Mouse (Mus musculus) kidney, postnatal 10 days (tissue): Measurements from ENCODE around the gene Eya2.
"Not testable (repeated sequence)": the region's sequence is repeated elsewhere in the genome, so short reads cannot be mapped to it uniquely, and the experiment has no call there.

ENCODE experiments used
- DNase-seq: peaks from one replicate; pipeline ENCODE4 v3.0.0; 2021; ENCODE audit warnings: mixed read lengths

Eya2 gene

DNA sequence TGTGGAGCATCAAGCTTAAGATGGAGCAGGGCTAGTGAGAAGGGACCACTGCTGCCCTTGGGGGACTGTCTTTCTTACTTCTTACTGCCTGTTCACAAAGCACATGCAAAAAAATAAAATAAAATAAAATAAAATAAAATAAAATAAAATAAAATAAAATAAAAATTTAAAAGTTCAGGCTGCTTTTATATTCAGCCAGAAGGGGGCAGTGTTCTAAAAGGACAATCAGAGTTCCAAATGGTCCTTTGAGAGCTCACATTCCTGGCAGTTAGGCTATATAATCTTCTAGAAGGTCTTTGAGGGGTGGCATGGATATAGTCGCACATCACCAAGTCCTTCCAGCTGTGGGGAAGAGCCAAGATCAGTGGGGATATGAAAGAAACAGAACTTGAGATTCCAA, 191.6 kb downstream of the Eya2 start:
- DNase-seq: no peak

DNA sequence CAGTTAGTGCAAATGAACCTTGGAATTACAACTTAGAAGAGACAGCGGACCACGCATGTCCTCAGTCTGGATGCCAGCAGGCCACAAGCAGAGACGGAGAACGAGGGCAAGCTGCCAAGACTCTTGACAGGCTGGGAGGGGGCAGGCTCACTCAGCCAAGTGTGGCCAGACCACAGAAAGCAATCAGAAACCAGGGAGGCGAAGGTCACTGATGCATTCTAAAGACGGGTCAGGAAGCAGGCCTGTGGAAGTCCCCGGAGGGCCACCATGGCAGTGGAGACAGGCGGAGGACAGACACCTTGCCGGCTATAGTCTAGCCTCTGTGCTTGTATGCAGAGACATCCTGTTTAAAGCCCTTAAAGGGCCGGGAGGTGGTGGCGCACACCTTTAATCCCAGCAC, 193.2 kb downstream of the Eya2 start:
- DNase-seq: peak; percentile 96

DNA sequence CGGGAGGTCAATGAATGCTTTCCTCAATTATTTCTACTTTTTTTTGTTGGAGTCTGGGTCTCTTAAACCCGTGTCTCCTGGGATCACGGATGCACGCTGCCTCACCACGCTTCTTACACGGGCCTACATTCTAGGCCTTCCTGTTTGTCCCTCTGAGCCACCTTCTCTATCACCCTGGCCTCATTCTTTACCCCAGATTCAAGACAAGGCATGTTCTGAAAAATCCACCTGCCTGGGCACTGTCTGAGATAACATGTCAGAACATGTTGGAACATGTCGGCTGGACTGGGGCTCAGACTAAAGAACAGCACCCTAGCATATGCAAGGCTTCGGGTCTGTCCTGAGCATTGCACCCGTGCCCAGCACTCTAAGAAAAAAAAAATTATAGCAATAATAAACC, 194.0 kb downstream of the Eya2 start:
- DNase-seq: no peak

DNA sequence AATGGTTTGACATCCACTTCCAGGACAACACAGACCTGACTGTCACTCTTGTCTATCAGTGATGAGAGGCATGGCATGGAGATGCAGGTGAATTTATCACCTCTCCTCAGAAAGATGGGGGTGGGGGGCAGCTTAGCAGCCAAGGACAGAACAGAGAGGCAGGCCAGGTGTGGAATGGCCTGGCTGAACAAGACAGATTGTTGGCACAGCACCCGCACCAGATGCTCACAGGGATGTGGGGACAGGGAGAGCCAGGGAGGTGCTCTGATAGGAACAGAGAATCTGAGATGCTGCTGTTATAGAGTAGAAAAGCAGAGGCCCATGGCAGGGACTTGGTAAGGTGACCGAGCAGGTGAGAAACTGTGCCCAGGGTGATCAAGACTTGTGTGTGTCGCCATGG, 194.8 kb downstream of the Eya2 start:
- DNase-seq: no peak

DNA sequence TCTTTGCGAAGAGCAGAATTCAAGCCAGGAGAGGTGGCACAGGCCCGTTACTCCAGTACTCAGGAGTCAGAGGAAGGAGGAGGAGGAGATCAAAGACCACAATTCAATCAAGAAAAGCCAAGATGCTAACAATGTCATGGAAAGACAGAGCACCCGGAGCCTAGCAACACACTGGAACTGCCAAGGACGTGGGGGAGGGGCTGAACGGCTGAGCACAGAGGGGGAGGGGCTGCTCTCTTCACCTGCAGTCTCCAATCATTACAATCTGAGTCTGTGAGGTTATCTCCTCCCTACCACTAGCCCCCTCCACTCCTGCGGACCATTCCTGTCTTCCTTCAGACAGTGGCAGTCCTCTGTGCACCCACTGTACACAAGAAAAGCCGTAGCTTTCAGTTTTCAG, 196.2 kb downstream of the Eya2 start:
- no peak for DNase-seq

DNA sequence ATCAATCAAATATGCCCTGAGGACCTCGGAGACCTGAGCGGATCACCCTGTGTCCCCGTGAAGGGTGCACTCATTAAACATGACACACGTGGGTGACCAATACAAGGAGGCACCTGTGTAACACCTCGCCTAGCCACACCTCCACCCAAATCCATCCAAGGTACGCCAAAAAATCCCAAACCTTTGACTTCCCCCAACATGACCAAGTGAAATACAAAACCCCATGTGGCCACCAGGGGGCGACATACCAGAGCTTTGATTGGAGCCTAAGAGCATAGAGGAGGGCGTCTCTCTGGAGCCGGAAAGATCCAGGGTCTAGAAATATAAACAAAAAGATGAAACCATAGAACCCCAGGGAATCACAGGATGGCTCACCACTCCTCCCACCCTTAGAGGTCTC, 196.8 kb downstream of the Eya2 start:
- DNase-seq: peak; percentile 75

DNA sequence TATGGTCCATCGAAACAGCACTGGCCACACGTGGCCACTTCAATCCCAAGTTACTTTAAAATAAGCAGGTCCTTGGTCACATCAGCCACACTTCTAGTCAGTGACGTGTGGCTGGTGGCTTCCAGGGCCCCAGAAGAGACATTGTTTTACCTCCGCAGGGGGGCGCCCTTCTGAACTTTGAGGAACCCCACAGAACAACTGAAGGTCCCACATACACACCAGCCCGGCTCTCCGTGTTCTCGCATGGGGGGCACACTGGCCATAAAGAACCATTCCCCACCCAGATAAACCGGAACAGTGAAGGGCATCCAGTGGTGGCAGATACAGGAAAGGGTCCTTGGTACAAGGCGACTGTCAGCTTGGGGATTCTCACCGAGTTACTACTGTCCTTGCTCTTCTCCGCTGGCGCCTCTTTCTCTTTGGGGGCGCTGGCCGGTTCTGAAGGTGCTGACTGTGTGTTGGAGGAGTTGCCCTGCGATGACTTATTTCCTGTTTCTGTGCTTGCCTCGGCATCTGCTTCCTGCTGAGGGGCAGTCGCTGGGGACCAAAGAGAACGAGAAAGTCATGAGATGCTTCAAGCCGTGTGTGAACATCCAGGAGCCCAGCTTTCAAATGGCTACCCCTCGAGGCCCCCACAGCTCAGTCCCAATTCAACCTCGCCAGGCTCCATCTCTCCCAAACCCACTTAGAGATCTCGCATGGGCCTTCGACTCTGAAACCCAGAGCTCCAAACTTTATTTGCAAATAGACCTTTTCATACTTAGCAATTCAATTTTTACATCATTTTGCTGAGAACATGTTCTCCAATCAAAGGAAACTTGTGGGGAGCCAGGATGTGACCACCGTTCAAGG, 197.8 kb downstream of the Eya2 start:
- DNase-seq: no peak

DNA sequence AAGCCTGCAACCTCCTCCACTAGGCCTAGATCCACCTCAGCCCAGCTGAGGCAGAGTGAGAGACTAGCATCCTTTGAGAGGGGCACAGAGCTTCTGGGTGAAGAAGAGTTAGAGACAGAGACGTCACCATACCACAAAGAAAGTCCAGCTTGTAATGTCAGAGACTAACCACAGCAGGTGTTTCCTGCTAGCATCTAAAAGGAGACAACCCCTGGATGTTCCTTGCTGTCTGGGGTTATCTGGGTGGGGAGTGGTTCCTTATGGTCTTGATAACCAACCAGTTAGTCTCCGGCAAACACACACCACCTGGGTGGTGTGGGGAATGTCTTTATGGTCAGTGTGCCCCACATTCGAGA, 198.4 kb downstream of the Eya2 start:
- no peak for DNase-seq

DNA sequence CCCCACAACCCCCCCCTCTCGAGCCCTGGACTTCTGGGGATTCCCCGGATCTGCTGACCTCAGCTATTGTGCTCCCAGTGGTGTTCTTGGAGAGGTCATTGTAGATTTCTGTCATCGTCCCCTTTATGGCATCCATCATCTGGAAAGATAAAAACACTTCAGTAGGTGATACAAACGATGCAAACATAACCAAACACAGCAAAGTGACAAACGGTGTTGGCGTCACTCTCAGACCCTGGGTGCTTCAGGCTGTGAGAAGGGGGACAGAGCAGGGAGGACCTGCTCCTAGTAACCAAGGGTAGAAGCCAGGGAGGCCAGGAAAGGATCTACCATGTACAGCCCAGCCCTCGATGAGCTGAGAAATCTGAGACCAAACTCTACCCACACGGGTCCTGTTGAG, 203.0 kb downstream of the Eya2 start:
- no peak for DNase-seq

DNA sequence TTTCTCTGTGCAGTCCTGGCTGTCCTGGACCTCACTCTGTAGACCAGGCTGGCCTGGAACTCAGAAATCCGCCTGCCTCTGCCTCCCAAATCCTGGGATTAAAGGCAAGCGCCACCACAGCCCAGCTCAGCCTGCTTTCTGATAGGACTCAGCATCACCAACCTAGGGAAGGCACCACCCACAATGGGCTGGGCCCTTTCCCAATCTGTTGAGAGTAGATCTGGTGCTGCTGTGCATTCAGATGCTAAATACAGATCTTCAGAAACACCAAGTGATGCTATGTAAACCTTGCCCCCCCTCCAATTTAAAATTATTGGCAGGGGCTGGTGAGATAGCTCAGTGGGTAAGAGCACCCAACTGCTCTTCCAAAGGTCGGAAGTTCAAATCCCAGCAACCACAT, 205.3 kb downstream of the Eya2 start:
- DNase-seq: not testable (repeated sequence)

DNA sequence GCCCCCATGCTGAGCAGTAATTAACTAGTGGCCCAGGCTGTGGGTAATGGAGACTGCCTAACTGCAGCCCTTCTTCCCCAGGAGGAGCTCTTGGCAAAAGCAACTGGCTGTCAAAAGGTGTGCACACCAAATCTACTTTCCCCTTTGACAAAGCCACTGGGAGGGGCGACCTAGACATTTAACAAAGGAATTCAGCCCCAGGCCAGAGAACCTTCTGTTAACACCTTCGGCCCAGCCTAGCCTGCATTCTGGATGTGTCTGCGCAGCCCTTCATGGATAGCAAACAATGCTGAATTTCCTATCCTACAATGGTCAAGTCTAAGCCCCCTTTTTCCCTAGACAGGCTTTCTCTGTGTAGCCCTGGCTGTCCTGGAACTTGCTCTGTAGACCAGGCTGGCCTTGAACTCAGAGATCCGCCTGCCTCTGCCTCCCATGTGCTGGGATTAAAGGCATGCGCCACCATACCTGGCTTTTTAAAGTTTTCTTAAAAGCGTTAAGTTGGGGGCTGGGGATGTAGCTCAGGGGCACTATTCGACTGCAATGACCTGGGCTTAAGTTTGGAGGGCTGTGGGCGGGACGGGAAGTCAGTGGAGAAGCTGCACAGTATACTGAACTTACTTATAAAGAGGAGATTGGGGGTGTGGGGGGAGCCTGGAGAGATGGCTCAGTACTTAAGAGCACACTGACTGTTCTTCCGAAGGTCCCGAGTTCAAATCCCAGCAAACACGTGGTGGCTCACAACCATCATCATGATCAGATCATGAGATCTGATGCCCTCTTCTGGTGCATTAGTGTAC, 213.5 kb downstream of the Eya2 start:
- no peak for DNase-seq

DNA sequence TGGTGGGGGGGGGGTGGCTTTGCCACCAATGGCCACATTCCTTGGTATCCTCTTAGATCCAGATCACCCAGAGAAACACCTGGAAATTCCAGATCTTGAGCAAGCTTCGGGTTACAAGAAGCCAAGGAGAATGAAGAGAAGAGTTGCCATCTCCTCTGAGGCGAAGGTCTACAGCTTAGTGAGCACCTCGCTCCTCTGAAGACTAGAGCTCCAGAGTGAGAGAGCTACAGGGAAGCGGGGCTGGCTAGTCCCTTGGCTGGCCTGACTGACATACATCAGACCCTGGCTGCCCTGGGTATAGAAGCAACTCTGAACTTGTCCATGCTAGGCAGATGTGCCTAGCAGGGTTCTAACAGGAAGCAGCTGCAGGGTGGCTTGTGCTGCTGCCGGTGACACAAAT, 214.3 kb downstream of the Eya2 start:
- no peak for DNase-seq

DNA sequence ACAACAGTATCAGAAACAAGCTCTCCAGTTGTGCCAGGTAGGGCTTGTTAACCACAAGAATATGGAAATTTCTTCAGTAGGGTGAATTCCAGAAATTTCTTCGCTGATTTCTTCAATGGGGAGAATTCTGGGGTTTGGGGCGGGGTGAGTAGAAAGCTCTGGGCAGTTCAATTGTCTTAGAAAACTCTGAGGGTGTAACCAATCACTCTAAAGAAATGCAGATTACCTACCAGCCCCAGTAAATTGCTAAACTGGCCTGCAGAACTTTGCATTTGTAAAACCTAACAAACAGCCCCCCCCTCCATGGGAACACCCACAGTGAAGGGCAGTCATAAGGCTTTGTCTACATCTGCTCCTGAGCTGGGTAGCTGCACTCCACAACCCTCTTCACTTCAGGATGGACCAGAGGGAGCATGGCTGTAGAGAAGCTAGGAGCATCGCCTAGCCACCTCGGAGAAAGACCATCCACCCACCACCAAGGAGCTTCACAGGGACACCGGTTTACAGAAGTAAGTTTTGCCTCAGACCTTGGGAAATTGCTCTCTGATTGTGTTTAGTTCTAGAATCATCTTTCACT, 215.2 kb downstream of the Eya2 start:
- DNase-seq: no peak

DNA sequence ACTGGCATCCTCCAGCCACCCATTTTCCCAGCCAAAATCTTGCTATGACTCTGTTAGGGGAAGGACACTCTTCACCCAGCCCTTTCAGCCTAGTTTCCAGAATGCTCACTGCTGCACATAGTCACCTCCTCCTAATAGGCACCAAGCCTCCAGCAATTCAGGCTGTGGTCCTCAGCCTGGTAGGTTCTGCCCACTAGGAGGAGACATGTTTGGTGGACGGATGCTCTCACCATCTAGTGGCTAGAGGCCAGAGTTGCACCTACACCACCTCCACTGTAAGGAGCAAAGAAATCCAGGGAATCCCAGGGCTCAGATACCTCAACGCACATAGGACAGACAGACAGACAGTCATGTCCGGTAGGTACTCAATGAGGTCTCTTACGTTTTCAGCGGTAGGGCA, 216.7 kb downstream of the Eya2 start:
- DNase-seq: peak; percentile 84

DNA sequence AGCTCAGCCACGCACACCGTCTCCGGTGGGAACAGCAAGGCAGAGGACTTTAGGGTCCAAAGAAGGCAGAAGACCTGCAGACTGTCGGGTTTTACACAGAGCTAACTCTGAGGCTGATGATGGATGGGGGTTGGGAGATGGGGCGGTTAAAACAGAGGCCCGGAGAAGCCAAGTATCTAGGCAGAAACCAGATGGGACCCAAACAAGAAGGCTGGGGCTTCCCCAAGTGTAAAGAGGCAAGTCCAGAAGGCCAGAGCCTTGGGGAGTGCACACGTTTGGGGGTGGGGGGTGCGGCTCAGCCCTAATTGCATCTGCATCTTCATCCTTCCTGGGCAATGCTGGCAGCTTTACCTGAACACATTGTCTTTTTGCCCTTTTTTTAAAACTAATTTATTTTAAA, 218.1 kb downstream of the Eya2 start:
- no peak for DNase-seq

DNA sequence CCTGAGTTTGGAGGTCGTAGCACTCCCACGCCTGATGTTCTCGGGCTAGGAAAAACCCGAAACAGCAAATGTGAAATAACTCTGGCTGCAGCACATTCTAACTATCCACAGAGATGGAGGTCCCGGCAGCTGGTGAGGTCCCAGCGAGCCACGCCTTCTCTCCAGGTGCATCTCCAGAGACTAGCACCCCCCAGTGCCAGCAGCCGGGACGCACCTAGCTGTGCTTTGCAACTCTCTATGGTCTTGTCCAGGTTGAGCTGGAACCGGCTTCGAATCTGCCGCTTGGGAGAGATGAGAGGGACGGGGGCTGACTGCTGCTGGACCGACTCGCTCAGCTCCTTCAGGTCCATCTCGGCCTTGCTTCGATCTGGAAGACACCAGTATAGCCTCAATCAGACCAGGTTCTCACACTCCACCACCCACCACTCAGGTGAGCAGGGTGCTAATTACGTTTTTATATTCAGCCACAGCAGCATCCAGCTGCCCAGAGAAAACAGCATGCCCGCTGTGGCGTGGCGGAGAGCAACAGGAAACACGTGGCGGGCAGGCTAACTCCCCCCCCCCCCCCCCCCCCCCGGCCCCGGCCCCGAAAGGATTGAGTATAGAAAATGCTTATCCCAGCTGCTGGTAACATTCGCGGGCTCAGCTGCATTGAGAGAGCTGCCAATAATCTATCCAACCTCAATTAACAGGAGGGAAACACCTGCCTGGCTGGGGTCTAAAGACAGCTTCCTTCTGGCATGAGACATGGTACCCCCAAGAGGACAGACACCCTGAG, 220.5 kb downstream of the Eya2 start:
- no peak for DNase-seq

DNA sequence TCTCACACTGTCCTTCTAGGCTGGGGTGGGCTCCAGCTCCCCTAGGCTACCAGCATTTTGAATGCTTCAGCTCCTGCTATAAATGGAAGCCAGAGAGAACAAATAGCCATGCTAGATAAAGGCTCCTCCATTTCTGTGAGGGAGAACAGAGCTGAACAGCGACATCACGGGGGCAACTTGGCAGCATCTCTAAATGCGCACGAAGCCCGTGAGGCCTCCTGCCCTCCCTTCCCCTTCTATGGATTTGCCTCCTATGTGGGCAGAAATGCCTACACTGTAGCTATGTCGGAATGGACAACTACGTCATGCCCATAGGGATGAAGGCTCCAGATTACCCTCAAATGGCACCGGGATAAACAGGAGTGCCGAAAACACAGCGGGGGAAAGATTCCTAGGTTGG, 222.6 kb downstream of the Eya2 start:
- DNase-seq: no peak

DNA sequence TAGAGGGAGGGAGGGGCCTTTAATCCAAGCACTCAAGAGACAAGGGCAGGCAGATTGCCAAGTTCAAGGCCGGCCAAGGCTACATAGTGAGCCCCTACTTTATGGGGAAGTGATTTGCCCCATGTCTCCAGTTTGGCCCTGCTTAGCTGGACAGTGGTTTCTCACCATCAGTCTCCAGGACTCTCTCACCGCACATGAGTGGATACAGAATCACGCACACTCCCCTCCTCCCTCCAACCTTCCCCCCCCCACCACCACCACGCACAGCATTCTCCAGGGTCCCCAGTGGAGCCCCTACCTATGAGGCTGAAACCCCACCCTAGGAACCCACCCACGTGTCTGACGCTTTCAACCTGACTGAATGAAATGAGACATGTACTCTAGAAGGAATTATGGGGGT, 223.7 kb downstream of the Eya2 start:
- no peak for DNase-seq

DNA sequence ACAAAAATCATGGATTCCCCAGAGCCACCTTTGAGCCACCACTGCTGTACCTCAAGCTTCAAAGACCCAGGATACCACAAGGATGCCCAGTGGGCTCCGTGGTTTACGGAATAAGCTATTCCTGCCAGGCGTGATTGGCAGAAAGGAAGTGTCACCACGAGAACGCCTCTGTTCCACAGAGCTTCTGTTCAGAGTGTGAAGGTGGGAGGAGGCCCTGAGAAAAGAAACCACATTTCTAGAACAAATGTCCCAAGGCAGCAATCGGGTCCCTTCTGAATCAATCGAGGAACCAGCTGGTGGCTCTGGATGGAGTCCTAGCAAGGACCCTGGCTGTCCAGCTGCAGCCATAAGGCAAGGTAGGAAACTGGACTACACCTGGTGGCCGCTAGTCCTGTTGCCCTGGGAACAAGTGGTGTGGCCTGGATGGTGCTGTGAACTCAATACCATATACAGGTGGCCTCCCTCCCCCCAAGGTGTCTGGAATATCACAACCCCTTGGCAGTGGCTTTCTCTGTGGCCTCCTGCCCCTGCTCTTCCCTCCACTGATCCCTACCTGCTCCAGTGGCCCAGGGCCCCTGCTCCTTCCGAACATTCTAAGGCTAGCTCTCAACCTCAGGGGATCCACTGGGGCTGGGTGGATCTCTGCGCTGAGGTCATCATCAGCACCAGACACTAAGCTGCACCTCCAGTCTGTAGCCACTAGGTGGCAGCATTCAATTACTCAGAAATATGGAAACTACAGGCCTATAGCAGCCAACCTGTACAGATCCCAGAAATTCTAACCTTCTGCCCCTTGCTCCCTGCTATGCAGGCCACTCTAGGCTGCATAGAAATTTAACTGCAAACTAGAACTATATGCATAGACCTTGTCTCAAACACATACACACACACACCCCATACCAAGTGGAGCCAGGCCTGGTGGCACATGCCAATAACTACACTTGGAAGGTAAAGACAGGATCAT, 224.4 kb downstream of the Eya2 start:
- DNase-seq: peak; percentile 74

DNA sequence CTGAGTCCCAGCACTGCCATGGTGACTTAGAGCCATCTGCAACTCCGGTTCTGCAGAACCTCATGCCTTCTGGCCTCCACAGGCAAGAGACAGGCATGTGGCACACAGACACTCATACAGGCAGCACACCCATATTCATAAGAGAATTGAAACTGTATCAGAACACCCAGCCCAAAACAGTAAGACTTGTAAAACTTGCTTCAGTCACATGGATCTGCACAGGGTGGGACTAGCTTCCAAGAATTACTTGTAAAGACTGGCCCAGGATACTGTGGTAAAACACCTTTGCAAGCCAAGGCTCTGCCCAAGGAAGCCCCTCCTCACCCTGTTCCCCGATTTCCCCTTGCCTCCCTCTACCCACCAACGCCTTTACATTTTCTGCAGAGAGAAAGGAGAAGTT, 225.2 kb downstream of the Eya2 start:
- no peak for DNase-seq

DNA sequence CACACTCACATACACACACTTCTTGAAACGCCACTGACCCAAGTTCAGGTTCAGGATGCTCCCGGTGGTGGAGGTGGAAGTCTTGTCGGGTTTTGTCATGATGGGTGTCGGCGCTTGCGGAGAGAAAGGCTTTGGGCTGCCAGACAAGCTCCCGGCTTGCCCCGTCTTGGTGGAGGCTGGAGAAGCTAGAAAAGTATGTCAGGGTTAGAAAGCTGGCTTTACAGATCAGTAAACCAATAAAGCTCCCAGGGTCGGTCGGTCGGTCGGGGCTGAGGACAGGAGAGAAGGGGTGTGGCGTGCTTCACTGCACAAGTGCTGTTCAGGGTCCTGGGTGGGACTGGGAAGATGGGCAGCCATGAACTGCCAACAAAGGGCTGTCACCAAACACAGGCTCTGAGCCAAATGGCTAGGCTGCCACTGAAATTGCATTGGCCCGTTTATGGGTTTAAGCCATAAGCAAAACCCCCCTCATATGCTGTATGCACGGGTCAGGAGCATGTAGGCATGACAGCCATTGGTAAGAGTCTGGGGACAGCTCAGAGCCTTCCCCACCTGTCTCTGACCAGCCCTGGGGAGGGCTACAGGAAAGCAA, 225.8 kb downstream of the Eya2 start:
- no peak for DNase-seq
